Mouse (Mus musculus): Measurements from ENCODE around the gene Hemk1. TPM values are rescaled to one million over a fixed set of nuclear protein-coding genes. Genes with fewer than 3 reads are reported as not detected.

Gene Hemk1
- total and polyA plus RNA-seq, 3 experiments, result 21.2 to 30.3 (median 21.4) TPM

DNA sequence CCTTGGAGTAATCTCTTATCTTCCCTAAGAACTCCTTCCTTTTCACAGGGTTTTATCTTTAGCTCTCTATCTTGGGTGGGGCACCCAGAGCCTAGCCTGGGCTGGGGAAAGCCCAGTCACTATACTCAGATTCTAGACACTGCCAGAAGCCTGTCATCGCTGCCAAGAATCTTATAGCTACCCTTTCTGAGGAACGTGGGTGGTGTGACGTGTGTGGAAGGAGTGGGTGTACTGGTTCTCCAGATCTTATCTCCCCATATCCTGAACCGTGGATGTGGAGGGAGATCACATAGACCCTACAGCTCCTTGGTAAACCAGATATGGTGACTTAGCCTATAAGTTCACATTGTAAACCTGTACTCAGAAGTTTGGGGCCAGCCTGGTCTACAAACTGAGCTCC, 42.5 kb downstream of the Hemk1 start:
- Histone ChIP-seq H3K4me1 (ENCODE audit: control insufficient read depth, insufficient read depth, low read length) (peaks cover 7% of the 10 kb centered on the region), H3K9ac (ENCODE audit: low read depth, low read length) (no peak overlapping the region; the same call in 1 of the 2 replicates), H3K4me3 (no peak overlapping the region; the same call in 1 of the 2 replicates), H3K36me3 (ENCODE audit: control insufficient read depth, insufficient read depth, low read length) (no peaks in the 10 kb centered on the region), H3K79me2 (replicated peaks; ENCODE audit: control insufficient read depth, insufficient read depth, low read length) (no peaks in the 10 kb centered on the region; the same call in 1 of the 2 replicates), H3K27ac (peak overlapping the region; percentile 76), H3K27me3 (ENCODE audit: control insufficient read depth, insufficient read depth, low read length) (no peaks in the 10 kb centered on the region)
- DNase-seq, result peak in 1 of 2 experiments; percentile 17
- TF ChIP-seq POLR2A (IDR thresholded peaks at IDR 0.05; ENCODE audit: insufficient read depth, low read depth, low read length) (no peak), CTCF (IDR thresholded peaks at IDR 0.05) (no peak), EP300 (IDR thresholded peaks at IDR 0.05; ENCODE audit: insufficient read depth, low read depth, low read length) (no peak)
- WGBS, result 24% methylated on average over 4 of the region's 4 CpGs
- intact Hi-C loops (cut with DNase I), result no loop called here

DNA sequence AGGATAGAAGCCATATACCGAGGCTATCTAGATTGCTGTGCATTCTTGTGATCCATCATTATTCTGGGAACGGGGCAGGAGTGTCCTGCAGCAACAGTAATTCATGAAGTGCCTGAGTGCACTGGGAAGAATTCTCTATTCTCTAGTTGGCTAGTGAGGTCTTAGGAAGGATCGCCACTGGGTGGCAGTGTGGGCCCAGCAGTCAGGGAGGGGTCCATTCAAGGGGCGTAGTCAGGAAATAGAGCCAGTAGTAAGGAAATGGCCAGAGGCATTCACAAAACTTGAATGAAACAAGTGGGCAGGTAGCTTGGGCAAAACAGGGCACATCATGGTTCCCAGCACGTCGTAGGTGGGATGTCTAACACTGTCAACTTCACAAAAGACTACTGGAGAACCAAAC, 43.9 kb downstream of the Hemk1 start:
- H3K27ac ChIP-seq, result no peak overlapping the region
- peak; percentile 97 for TF ChIP-seq EP300 (IDR thresholded peaks at IDR 0.05; ENCODE audit: insufficient read depth, low read depth, low read length)
- TF ChIP-seq POLR2A (IDR thresholded peaks at IDR 0.05; ENCODE audit: insufficient read depth, low read depth, low read length), result no peak
- TF ChIP-seq CTCF (IDR thresholded peaks at IDR 0.05), result peak; percentile 92
- intact Hi-C loops (cut with DNase I), result loop anchor here (1.0 to 5.0 kb wide), 3 partner anchors 42 to 218 kb away; no protein-coding TSS in a partner anchor
- H3K36me3 ChIP-seq (ENCODE audit: control insufficient read depth, insufficient read depth, low read length), result no peaks in the 10 kb centered on the region
- DNase-seq, result peak; percentile 82 to 91
- H3K4me3 ChIP-seq, result no peak overlapping the region
- H3K4me1 ChIP-seq (ENCODE audit: control insufficient read depth, insufficient read depth, low read length), result peaks cover 7% of the 10 kb centered on the region
- H3K9ac ChIP-seq (ENCODE audit: low read depth, low read length), result no peak overlapping the region
- WGBS, result 4% methylated on average over 6 of the region's 6 CpGs
- no peaks in the 10 kb centered on the region for H3K27me3 ChIP-seq (ENCODE audit: control insufficient read depth, insufficient read depth, low read length)
- no peaks in the 10 kb centered on the region for H3K79me2 ChIP-seq (replicated peaks; ENCODE audit: control insufficient read depth, insufficient read depth, low read length)

DNA sequence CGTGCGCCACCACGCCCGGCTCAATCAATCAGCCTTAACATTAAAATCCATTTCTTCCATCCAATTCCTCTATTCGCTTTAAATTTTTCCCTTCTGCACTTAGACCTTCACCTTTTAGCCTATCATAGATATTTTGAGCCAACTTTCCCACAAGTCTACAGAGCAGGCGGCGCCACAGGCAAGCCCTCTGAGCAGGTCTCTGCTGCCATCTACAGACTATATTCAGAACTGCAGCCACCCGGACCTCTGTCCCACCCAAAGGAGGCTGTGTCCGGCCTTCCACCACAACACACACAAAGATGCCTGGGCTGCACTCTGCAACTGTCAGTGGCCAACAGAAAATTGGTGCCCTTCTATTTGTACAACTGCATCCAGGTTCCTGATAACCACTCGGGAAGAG, 47.3 kb downstream of the Hemk1 start:
- DNase-seq, result peak; percentile 84 to 91
- TF ChIP-seq EP300 (IDR thresholded peaks at IDR 0.05; ENCODE audit: insufficient read depth, low read depth, low read length) (peak; percentile 91), CTCF (IDR thresholded peaks at IDR 0.05) (no peak; the same call in 1 of the 2 replicates)
- H3K9ac ChIP-seq (ENCODE audit: low read depth, low read length), result no peak overlapping the region
- no peaks in the 10 kb centered on the region for H3K36me3 ChIP-seq (ENCODE audit: control insufficient read depth, insufficient read depth, low read length)
- no peaks in the 10 kb centered on the region for H3K27me3 ChIP-seq (ENCODE audit: control insufficient read depth, insufficient read depth, low read length)
- intact Hi-C loops (cut with DNase I), result loop anchor here (1.0 to 5.0 kb wide), 5 partner anchors 45 to 388 kb away; no protein-coding TSS in a partner anchor
- WGBS, result 34% methylated on average over 10 of the region's 10 CpGs
- no peaks in the 10 kb centered on the region for H3K79me2 ChIP-seq (replicated peaks; ENCODE audit: control insufficient read depth, insufficient read depth, low read length)
- H3K27ac ChIP-seq, result peak overlapping the region; percentile 0; the same call in 1 of the 2 replicates
- no peak overlapping the region for H3K4me3 ChIP-seq
- peaks cover 7% of the 10 kb centered on the region for H3K4me1 ChIP-seq (ENCODE audit: control insufficient read depth, insufficient read depth, low read length)

DNA sequence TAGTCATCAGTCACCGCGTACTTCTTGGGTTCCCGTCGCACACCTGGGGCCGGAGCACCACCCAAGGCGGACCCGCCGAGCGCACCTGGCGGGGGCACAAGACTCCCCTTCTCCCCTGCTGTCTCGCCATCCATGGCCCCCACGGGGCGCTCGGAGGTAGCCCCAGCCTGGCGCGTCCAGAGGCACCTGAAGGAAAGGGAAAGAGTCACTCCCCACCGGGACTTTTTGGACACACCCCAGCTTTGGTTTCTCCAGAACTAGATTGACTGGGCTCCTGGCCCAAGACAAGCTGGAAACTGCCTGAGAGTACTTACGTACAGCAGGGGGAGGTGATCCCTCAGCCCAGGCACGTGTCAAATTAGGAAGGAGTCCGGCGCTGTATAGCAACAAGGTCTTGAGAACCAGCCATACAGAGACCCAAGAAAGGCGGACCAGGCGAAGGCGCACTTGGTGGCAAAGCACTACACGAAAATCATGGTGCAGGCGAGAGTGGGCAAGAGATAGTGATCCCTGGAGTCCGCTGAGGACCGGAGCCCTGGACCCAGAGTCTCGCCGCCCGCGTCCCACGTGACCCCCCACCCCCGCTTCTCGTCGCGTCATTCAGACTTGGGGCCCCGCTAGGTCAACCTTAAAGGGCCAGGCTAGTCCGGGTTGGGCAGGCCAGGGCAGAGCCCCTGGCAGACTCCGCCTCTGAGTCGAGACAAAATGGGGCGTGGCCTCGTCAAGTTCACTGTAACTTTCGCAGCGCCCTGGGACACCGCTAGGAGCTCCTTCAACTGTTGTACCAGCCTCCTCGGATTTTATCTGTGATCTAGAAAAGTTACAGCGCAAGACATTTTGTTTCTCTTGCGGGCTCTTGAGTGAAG, 48.7 kb downstream of the Hemk1 start, which contains the start of gene Mapkapk3:
Gene Mapkapk3, minus strand, starts transcription at position 667 of the 866 bp plus-strand sequence.
- Histone ChIP-seq H3K9ac (ENCODE audit: low read depth, low read length) (peak within 1 kb of the TSS; percentile 65), H3K4me3 (peak within 1 kb of the TSS; percentile 61), H3K4me1 (ENCODE audit: control insufficient read depth, insufficient read depth, low read length) (peaks cover 3% of the 10 kb centered on the region), H3K27ac (peak within 1 kb of the TSS; percentile 90), H3K27me3 (ENCODE audit: control insufficient read depth, insufficient read depth, low read length) (no peaks in the 10 kb centered on the region), H3K36me3 (ENCODE audit: control insufficient read depth, insufficient read depth, low read length) (no peaks in the 10 kb centered on the region), H3K79me2 (replicated peaks; ENCODE audit: control insufficient read depth, insufficient read depth, low read length) (no peaks in the 10 kb centered on the region)
- intact Hi-C loops (cut with DNase I), result loop anchor here (5.0 kb wide), 2 partner anchors 223 to 602 kb away; partner anchors contain the start of gene Tex264
- TF ChIP-seq POLR2A (IDR thresholded peaks at IDR 0.05; ENCODE audit: insufficient read depth, low read depth, low read length) (peak; percentile 63; the same call in 1 of the 2 replicates), CTCF (IDR thresholded peaks at IDR 0.05) (peak; percentile 74), EP300 (IDR thresholded peaks at IDR 0.05; ENCODE audit: insufficient read depth, low read depth, low read length) (peak; percentile 24; the same call in 1 of the 2 replicates)
- 6% methylated on average over 49 of the region's 49 CpGs for WGBS
- DNase-seq, result peak; percentile 87 to 93

DNA sequence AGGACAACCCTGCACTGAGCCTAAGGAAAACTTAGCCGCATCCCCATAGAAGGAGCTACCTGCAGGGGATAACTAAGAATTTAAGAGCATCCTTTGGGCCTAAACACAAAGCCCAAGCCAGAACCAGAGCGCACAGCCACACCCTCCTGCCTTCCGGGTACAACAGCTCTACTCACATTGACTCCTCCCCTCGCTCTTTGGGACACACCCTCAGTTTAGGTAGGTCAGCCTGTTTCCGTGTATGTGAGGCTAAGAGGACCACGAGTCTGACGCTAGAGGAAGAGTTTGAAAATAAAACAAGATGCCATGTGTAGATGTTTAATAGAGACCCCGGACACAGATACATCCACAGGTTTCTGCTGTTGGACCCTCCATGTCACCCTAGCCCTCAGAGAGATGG, 49.4 kb downstream of the Hemk1 start:
- 45% methylated on average over 8 of the region's 8 CpGs for WGBS
- H3K9ac ChIP-seq (ENCODE audit: low read depth, low read length), result peak overlapping the region; percentile 65
- TF ChIP-seq CTCF (IDR thresholded peaks at IDR 0.05) (no peak), POLR2A (IDR thresholded peaks at IDR 0.05; ENCODE audit: insufficient read depth, low read depth, low read length) (no peak), EP300 (IDR thresholded peaks at IDR 0.05; ENCODE audit: insufficient read depth, low read depth, low read length) (no peak)
- H3K27me3 ChIP-seq (ENCODE audit: control insufficient read depth, insufficient read depth, low read length), result no peaks in the 10 kb centered on the region
- H3K4me1 ChIP-seq (ENCODE audit: control insufficient read depth, insufficient read depth, low read length), result peaks cover 2% of the 10 kb centered on the region; the same call in 1 of the 2 replicates
- H3K27ac ChIP-seq, result peak overlapping the region; percentile 90
- H3K79me2 ChIP-seq (replicated peaks; ENCODE audit: control insufficient read depth, insufficient read depth, low read length), result no peaks in the 10 kb centered on the region
- intact Hi-C loops (cut with DNase I), result loop anchor here (5.0 kb wide), 1 partner anchor 601 kb away; the partner anchor contains the start of gene Tex264
- no peaks in the 10 kb centered on the region for H3K36me3 ChIP-seq (ENCODE audit: control insufficient read depth, insufficient read depth, low read length)
- DNase-seq, result no peak
- H3K4me3 ChIP-seq, result peak overlapping the region; percentile 61
